Mouse (Mus musculus) forelimb bud, embryonic 11.5 days (tissue): Measurements from ENCODE around the gene Vmn1r45.
"Not testable (repeated sequence)": the region's sequence is repeated elsewhere in the genome, so short reads cannot be mapped to it uniquely, and the experiment has no call there.

Experiments used
- DNase-seq: peaks from one replicate; pipeline ENCODE4 v3.0.0-alpha.2; 2012; ENCODE audit warnings: low read depth, low spot score

The Vmn1r45 gene

GRCm38 (mm10) chr6:89940498-89940897 lies at the start of gene Vmn1r45:
Vmn1r45 (minus strand) TSS chr6:89940598.
- not testable (repeated sequence) for DNase-seq

- no peak for DNase-seq
Measured at GRCm38 (mm10) chr6:89985989-89986388, 45.6 kb upstream of the Vmn1r45 start.

GRCm38 (mm10) chr6:89969013-89969412 lies 28.6 kb upstream of the Vmn1r45 start, which contains the start of gene Vmn1r46:
Vmn1r46 (plus strand) TSS chr6:89969313.
- DNase-seq: no peak

GRCm38 (mm10) chr6:89966341-89966740 lies 25.9 kb upstream of the Vmn1r45 start:
- no peak for DNase-seq

GRCm38 (mm10) chr6:89953556-89953955 lies 13.2 kb upstream of the Vmn1r45 start:
- no peak for DNase-seq

- no peak for DNase-seq
Measured at GRCm38 (mm10) chr6:89940926-89941325, 528 bp upstream of the Vmn1r45 start.

GRCm38 (mm10) chr6:89883812-89884211 lies 56.6 kb downstream of the Vmn1r45 start:
- DNase-seq: no peak

GRCm38 (mm10) chr6:89883360-89883759 lies 57.0 kb downstream of the Vmn1r45 start, which contains the start of gene Vmn1r44:
Vmn1r44 (plus strand) TSS chr6:89883660.
- DNase-seq: no peak
